Mouse (Mus musculus) liver, embryonic 16.5 days (tissue): Measurements from ENCODE around the gene Kdm3a. TPM values are rescaled to one million over a fixed set of nuclear protein-coding genes. Genes with fewer than 3 reads are reported as not detected.
A peak's percentile ranks its signal among the peaks of the same experiment; 100 is the strongest.

Experiments used
- ATAC-seq: fragments of 200-750 bp; cut with Nextera tagmentation; 2 replicates; pipeline ENCODE4 v1.8.0; 2017; ENCODE audit warnings: low read depth, mild to moderate bottlenecking, moderate number of reproducible peaks, moderate library complexity
- H3K27ac ChIP-seq: fragments of 300-500 bp; sonication (generic); 2 replicates; pipeline ENCODE4 v1.5.1; 2014; ENCODE audit warnings: mild to moderate bottlenecking, low read length
- H3K27me3 ChIP-seq: fragments of 300-500 bp; sonication (generic); 2 replicates; pipeline ENCODE4 v1.6.1; 2014; ENCODE audit warnings: low read depth, low read length, mixed read lengths; ENCODE audit not compliant: control insufficient read depth, insufficient read depth
- H3K36me3 ChIP-seq: fragments of 300-500 bp; sonication (generic); 2 replicates; pipeline ENCODE4 v1.6.1; 2014; ENCODE audit warnings: mild to moderate bottlenecking; ENCODE audit not compliant: control insufficient read depth, insufficient read depth
- H3K4me1 ChIP-seq: fragments of 300-500 bp; sonication (generic); 2 replicates; pipeline ENCODE4 v1.6.1; 2014; ENCODE audit warnings: low read depth, low read length, mixed read lengths; ENCODE audit not compliant: control insufficient read depth
- H3K4me2 ChIP-seq: fragments of 300-500 bp; sonication (generic); 2 replicates; pipeline ENCODE4 v1.6.1; 2014; ENCODE audit warnings: low read depth, low read length, mixed read lengths
- H3K4me3 ChIP-seq: fragments of 300-500 bp; sonication (generic); 2 replicates; pipeline ENCODE4 v1.5.1; 2014; ENCODE audit warnings: low read depth, mild to moderate bottlenecking, low read length
- H3K9ac ChIP-seq: fragments of 300-500 bp; sonication (generic); 2 replicates; pipeline ENCODE4 v1.6.1; 2014; ENCODE audit warnings: low read depth, low read length
- H3K9me3 ChIP-seq: fragments of 300-500 bp; sonication (generic); replicated peaks from 2 replicates; pipeline ENCODE4 v1.6.1; 2016; ENCODE audit warnings: low read length; ENCODE audit not compliant: control insufficient read depth
- WGBS: fragments of 180-500 bp; shearing (Covaris S2); extraction: QIAGEN DNeasy Blood & Tissue Kit; methylation state at CpG from one replicate; pipeline ENCODE4 v1.1.7; 2014; ENCODE audit not compliant: insufficient replicate concordance; 5-methylcytosine and 5-hydroxymethylcytosine counted together
- polyA plus RNA-seq: library from polyadenylated mRNA; unstranded; fragments of >200 nt; fragmentation: Nextera tagmentation; extraction: Ambion mirVana; gene quantifications from 2 replicates; pipeline ENCODE4 v1.2.1, GENCODE M21; 2015

Gene Kdm3a
- polyA plus RNA-seq, 1 experiment from 2014 or later = 18.4 TPM

DNA sequence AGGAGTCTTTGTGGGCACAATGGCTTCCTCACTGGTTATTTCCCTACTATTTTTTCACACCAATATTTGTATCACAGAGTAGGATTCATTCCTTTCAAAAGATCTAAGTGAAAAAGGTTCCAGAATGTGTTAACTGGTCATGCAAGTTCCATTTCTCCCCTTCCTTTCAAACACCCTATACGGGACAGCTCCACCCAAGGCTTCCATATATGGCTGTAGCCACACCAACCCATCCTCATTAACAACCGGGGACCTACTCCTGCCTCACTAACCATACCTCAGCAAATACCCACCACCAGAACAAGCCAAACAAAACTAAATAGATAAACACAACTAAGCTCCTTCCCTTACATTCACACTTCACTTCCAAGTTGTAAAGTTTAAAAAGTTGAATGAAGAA, 1.6 kb downstream of the Kdm3a start:
- 7% methylated on average over 2 of the region's 2 CpGs for WGBS

DNA sequence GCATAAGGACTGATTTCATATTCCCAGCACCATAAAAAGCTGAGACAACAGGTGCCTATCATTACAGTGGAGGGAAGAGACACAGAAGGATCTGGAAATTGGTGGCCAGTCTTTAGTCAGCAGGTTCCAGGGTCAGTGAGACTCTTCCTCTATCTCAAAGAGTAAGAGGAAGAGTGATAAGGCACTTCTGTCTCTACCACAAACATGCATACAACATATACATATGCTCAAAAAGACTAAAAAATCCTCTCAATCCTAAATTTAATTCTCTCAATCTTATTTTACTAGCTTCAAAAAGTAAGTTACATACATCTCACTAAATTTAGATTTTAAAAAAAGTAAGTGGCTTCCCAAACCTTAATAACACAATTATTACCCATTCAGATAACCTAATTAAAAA, 5.5 kb downstream of the Kdm3a start:
- no peak for ATAC-seq
- no peak overlapping the region for H3K27ac ChIP-seq
- H3K4me2 ChIP-seq = no peak overlapping the region
- no peaks in the 10 kb centered on the region for H3K27me3 ChIP-seq
- H3K9ac ChIP-seq = no peak overlapping the region
- H3K4me3 ChIP-seq = no peak overlapping the region
- peaks cover 13% of the 10 kb centered on the region for H3K4me1 ChIP-seq
- no peaks in the 10 kb centered on the region for H3K9me3 ChIP-seq
- peaks cover 27% of the 10 kb centered on the region for H3K36me3 ChIP-seq

More for the DNA sequence above, 1.6 kb downstream of the Kdm3a start:
- peak overlapping the region; percentile 96 for H3K4me3 ChIP-seq
- peaks cover 13% of the 10 kb centered on the region for H3K4me1 ChIP-seq
- H3K27me3 ChIP-seq = no peaks in the 10 kb centered on the region
- H3K9me3 ChIP-seq = no peaks in the 10 kb centered on the region
- no peak overlapping the region for H3K27ac ChIP-seq
- H3K36me3 ChIP-seq = peaks cover 8% of the 10 kb centered on the region
- H3K4me2 ChIP-seq = peak overlapping the region; percentile 91
- H3K9ac ChIP-seq = peak overlapping the region; percentile 97; the same call in 1 of the 2 replicates
- no peak for ATAC-seq

DNA sequence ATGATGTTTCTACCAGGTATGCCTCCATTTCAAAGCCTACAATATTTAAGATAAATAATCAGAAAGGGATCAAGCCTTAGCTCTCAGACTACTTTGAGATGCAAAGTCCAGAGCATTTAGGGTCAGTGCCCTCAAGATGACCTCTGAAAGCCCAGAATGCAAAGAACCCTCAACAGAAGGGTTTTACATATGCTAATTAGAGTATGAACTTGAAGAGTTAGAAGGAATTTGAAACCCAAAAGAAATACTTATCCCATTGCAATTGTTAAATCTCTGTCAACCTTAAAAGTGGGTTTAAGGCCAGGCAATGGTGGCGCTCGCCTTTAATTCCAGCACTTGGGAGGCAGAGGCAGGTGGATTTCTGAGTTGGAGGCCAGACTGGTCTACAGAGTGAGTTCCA, 6.8 kb downstream of the Kdm3a start:
- no peak overlapping the region for H3K27ac ChIP-seq
- H3K27me3 ChIP-seq = no peaks in the 10 kb centered on the region
- no peaks in the 10 kb centered on the region for H3K9me3 ChIP-seq
- H3K9ac ChIP-seq = no peak overlapping the region
- 76% methylated on average over 2 of the region's 2 CpGs for WGBS
- no peak overlapping the region for H3K4me2 ChIP-seq
- H3K4me1 ChIP-seq = peaks cover 6% of the 10 kb centered on the region
- no peak for ATAC-seq
- H3K36me3 ChIP-seq = peaks cover 27% of the 10 kb centered on the region
- H3K4me3 ChIP-seq = no peak overlapping the region

DNA sequence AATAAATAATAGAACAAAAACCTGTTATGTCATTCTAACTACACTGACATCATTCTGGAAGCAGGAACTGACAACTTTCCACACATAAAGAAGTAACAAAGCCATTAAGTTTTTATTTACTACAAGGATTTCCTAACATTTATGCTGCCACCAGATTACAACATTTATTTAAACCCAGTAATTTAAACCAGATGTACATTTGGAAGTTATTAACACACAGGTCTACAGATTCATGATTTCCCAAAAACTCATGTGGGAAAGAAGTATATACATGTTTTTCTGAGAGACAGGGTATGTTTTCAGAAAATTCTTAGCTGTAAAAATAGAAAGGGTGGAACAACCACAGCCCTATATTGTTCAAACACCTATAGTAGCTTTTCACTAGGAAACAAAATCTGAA, 8.1 kb downstream of the Kdm3a start:
- Histone ChIP-seq H3K4me3 (no peak overlapping the region), H3K27ac (no peak overlapping the region), H3K4me2 (no peak overlapping the region), H3K27me3 (no peaks in the 10 kb centered on the region), H3K36me3 (peaks cover 37% of the 10 kb centered on the region), H3K9ac (no peak overlapping the region), H3K9me3 (no peaks in the 10 kb centered on the region), H3K4me1 (no peaks in the 10 kb centered on the region)
- no peak for ATAC-seq

DNA sequence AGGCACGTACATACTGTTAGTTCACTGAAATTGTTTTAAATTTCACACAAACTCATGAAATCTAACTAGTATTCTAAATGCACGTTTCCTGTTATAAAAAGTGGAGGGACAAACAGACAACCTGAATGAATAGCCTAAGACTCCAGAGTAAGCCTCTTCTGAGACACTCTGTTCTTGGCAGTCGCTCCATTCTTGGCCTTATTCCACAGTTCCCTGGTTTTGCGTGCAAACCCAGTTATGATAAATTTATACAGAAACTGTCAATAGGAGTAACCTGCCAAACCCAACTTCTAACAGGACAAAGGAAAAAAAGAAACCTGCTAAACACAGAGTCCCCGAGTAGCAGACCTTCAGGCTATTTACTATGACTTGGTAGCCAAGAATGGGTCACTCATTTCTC, 10.8 kb downstream of the Kdm3a start:
- Histone ChIP-seq H3K36me3 (peaks cover 37% of the 10 kb centered on the region), H3K4me1 (no peaks in the 10 kb centered on the region), H3K27ac (no peak overlapping the region), H3K4me3 (no peak overlapping the region), H3K9me3 (no peaks in the 10 kb centered on the region), H3K9ac (no peak overlapping the region), H3K27me3 (no peaks in the 10 kb centered on the region), H3K4me2 (no peak overlapping the region)
- no peak for ATAC-seq
- 83% methylated on average over 5 of the region's 5 CpGs for WGBS

DNA sequence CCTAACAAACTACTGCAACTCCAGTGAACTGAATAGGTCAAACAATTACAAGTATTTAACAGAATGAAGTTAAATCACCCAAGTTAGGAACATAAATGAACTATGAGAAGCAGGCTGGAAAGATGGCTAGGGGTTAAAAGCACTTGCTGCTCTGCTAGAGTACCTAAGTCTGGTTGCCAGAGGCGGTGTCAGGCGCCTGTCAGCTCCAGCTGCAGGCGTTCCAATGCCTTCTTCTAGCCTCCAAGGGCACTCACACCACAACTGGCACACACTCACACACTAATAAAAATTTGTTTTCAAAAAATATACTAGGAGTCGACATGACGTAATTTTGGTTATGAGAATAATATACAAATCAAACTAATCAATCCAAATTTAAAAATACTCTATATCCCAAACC, 11.2 kb downstream of the Kdm3a start:
- Histone ChIP-seq H3K4me2 (no peak overlapping the region), H3K27ac (no peak overlapping the region), H3K4me1 (no peaks in the 10 kb centered on the region), H3K9ac (no peak overlapping the region), H3K4me3 (no peak overlapping the region), H3K36me3 (peaks cover 42% of the 10 kb centered on the region), H3K9me3 (no peaks in the 10 kb centered on the region), H3K27me3 (no peaks in the 10 kb centered on the region)
- ATAC-seq = no peak
- WGBS = 87% methylated on average over 5 of the region's 5 CpGs

DNA sequence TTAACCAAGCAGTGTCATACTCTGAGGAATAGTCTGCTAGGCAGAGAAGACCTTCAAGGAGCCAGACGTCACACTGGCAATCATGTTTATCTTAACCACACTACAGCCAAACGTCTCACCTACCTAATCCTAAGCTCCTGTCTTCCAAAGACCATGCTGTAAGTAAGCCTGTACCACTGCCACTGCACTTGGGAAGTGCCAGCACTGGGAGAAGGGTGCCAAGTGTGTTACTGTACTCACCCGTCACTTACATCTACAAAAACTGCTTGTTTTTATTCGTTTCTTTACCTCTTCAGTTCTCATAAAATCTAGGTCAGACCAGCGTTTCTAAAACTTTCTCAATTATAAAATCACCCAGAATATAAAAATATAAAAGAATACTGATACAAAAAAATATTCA, 15.8 kb downstream of the Kdm3a start:
- Histone ChIP-seq H3K4me3 (no peak overlapping the region), H3K27ac (no peak overlapping the region), H3K9ac (no peak overlapping the region), H3K4me2 (no peak overlapping the region), H3K4me1 (no peaks in the 10 kb centered on the region), H3K9me3 (no peaks in the 10 kb centered on the region), H3K36me3 (peaks cover 45% of the 10 kb centered on the region), H3K27me3 (no peaks in the 10 kb centered on the region)
- WGBS = 71% methylated on average over 5 of the region's 5 CpGs
- no peak for ATAC-seq

DNA sequence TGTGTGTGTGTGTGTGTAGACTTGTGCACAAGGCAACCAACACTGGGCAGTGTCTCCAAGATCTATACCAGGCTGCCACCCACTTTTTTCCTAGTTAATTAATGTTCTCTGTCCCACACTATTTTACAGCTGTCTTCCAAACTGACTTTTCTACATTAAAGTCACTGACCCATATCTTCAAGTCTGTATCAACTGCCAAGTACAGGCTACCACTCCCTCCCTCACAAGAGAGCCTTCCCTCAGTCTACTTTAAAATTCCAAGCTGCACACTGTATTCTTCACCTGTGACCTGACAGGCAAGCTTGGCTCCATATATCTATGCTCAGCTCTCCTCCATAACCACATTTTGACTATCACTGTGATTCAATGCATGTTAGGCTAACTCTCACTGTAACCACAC, 19.6 kb downstream of the Kdm3a start:
- Histone ChIP-seq H3K9me3 (no peaks in the 10 kb centered on the region), H3K4me2 (no peak overlapping the region), H3K27me3 (no peaks in the 10 kb centered on the region), H3K27ac (no peak overlapping the region), H3K4me1 (peaks cover 16% of the 10 kb centered on the region), H3K36me3 (peaks cover 50% of the 10 kb centered on the region), H3K4me3 (no peak overlapping the region), H3K9ac (no peak overlapping the region)
- no peak for ATAC-seq

DNA sequence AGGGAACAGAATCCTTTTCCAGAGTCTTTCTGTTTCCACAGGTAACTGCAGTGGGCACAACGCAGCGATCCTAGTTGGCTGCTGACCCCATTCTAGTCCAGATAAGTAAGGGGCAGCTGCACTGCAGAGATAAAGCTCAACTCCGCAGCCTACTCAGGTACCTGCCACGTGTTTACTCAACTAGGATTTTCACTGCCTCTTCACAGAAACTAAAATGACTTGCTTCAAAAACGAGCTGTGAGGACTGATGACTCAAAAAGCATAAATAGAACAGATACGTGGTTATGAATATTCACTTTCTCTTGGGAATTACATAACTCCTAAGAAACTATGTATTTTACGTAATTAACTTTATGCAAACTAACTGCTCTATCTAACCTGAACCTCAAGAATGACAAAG, 22.8 kb downstream of the Kdm3a start:
- Histone ChIP-seq H3K9me3 (no peaks in the 10 kb centered on the region), H3K9ac (no peak overlapping the region), H3K27me3 (no peaks in the 10 kb centered on the region), H3K27ac (peak overlapping the region; percentile 48; the same call in 1 of the 2 replicates), H3K36me3 (peaks cover 43% of the 10 kb centered on the region), H3K4me1 (peaks cover 16% of the 10 kb centered on the region), H3K4me3 (no peak overlapping the region), H3K4me2 (peak overlapping the region; percentile 10)
- peak; percentile 96 for ATAC-seq
- 42% methylated on average over 7 of the region's 7 CpGs for WGBS

DNA sequence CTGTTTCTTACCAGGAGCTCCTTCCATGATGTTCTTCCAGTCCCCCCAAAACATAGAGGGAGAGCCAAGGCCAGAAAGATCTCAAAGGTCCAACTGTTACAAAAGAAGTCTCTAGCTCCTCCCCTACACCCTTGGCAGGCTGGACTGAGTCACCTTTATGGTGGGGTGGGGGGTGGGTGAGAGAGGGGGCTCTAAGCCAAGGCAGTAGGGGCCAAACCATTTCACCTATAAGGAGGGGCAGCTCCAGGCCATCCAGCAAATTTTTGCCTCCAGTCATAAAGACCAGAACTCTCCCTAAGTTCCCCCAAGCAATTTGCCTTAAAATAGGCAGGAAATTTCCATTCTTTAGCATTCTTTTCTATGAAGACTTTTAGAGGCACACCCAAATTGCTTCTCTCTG, 23.8 kb downstream of the Kdm3a start:
- no peak overlapping the region for H3K9ac ChIP-seq
- no peak overlapping the region for H3K4me3 ChIP-seq
- H3K27me3 ChIP-seq = no peaks in the 10 kb centered on the region
- H3K4me1 ChIP-seq = peaks cover 16% of the 10 kb centered on the region
- no peak for ATAC-seq
- no peaks in the 10 kb centered on the region for H3K9me3 ChIP-seq
- H3K27ac ChIP-seq = peak overlapping the region; percentile 10; the same call in 1 of the 2 replicates
- H3K36me3 ChIP-seq = peaks cover 45% of the 10 kb centered on the region
- H3K4me2 ChIP-seq = no peak overlapping the region
